Mouse (Mus musculus): Measurements from ENCODE around the gene Krt88. TPM values are rescaled to one million over a fixed set of nuclear protein-coding genes. Genes with fewer than 3 reads are reported as not detected.

The Krt88 gene
- polyA plus RNA-seq (2015; fragmentation: Nextera tagmentation; extraction: Ambion mirVana) = not detected in 2 replicates

- no peak for ATAC-seq (ENCODE audit: insufficient number of reproducible peaks, low FRiP score, low TSS enrichment, low read depth)
- H3K4me2 ChIP-seq = no peak within 1 kb of the TSS
- H3K27ac ChIP-seq = no peak within 1 kb of the TSS
- H3K4me3 ChIP-seq = no peak within 1 kb of the TSS
- no peaks in the 10 kb centered on the region for H3K9me3 ChIP-seq
- H3K27me3 ChIP-seq = 0 out of 2 replicates have a peak, but pooled peaks cover 3% of the 10 kb centered on the region
- WGBS = 67% methylated on average over 2 of the region's 2 CpGs
- H3K4me1 ChIP-seq = no peaks in the 10 kb centered on the region
- H3K36me3 ChIP-seq = no peaks in the 10 kb centered on the region
- H3K9ac ChIP-seq = no peak within 1 kb of the TSS
These were observed at the start of gene Krt88 for GRCm38 (mm10) chr15:101447444-101447843. Gene Krt88, plus strand, starts transcription at chr15:101447744.

DNA sequence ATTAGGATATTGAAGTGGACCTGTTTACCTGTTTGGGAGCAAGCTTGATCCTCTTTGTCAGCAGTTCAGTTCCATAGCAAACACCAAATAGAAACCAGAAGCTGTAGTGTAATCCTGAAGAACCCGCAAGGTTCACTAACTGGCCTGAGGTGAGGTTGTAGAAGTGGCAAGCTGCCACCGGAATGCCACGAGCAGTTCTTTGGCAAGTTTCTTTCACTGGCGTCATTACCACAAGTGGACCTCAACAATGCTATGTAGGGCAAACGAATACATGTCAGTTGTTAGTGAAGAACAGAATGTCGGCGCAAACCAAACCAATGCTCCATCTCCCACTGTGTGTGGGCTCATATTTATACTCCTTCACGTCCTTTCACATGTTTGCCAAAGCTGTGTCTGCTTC, 49.3 kb upstream of the Krt88 start:
- H3K4me2 ChIP-seq = no peak overlapping the region
- 79% methylated on average over 8 of the region's 8 CpGs for WGBS
- no peak overlapping the region for H3K27ac ChIP-seq
- H3K9me3 ChIP-seq = no peaks in the 10 kb centered on the region
- peaks cover 18% of the 10 kb centered on the region; the same call in 1 of the 2 replicates for H3K4me1 ChIP-seq
- H3K36me3 ChIP-seq = no peaks in the 10 kb centered on the region
- no peak overlapping the region for H3K9ac ChIP-seq
- no peak for ATAC-seq (ENCODE audit: insufficient number of reproducible peaks, low FRiP score, low TSS enrichment, low read depth)
- H3K27me3 ChIP-seq = no peaks in the 10 kb centered on the region
- no peak overlapping the region for H3K4me3 ChIP-seq

DNA sequence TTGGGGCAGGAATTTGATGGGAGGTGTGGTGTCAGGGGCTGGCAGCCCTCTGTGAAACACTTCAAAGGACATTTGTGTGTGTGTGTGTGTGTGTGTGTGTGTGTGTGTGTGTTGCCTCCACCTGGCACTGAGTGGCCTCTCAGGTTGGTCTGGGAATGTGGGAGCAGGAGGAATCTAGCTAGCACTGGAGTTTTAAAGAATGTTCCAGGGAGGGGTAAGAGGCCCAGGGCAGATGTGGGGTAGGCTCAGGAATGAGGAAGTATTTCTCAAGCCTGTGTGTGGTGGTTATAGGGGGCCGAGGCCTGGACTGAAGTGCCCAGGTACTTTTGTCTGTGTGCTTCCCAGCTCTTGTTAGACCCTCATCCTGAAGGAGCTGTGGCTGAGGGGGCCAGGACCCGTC, 36.8 kb upstream of the Krt88 start, which contains the start of gene Krt7:
Gene Krt7, plus strand, starts transcription at position 269 of the 400 bp plus-strand sequence.
- Histone ChIP-seq H3K4me2 (peak within 1 kb of the TSS; percentile 20; the same call in 1 of the 2 replicates), H3K27ac (peak within 1 kb of the TSS; percentile 24; the same call in 1 of the 2 replicates), H3K4me3 (0 out of 2 replicates have a peak within 1 kb of the TSS, but pooled peaks have one; percentile 6), H3K36me3 (no peaks in the 10 kb centered on the region), H3K27me3 (peaks cover 30% of the 10 kb centered on the region), H3K9me3 (no peaks in the 10 kb centered on the region), H3K9ac (no peak within 1 kb of the TSS), H3K4me1 (peaks cover 24% of the 10 kb centered on the region)
- WGBS = 23% methylated on average over 2 of the region's 2 CpGs
- 0 out of 2 replicates have a peak, but pooled peaks have one; percentile 17 for ATAC-seq (ENCODE audit: insufficient number of reproducible peaks, low FRiP score, low TSS enrichment, low read depth)

GRCm38 (mm10) chr15:101412188-101412587, 35.4 kb upstream of the Krt88 start:
- Histone ChIP-seq H3K27ac (no peak overlapping the region), H3K9ac (no peak overlapping the region), H3K4me2 (peak overlapping the region; percentile 20; the same call in 1 of the 2 replicates), H3K4me1 (peaks cover 24% of the 10 kb centered on the region), H3K27me3 (peaks cover 30% of the 10 kb centered on the region), H3K4me3 (0 out of 2 replicates have a peak overlapping the region, but pooled peaks have one; percentile 6), H3K36me3 (no peaks in the 10 kb centered on the region), H3K9me3 (no peaks in the 10 kb centered on the region)
- WGBS = 30% methylated on average over 26 of the region's 31 CpGs
- no peak for ATAC-seq (ENCODE audit: insufficient number of reproducible peaks, low FRiP score, low TSS enrichment, low read depth)

DNA sequence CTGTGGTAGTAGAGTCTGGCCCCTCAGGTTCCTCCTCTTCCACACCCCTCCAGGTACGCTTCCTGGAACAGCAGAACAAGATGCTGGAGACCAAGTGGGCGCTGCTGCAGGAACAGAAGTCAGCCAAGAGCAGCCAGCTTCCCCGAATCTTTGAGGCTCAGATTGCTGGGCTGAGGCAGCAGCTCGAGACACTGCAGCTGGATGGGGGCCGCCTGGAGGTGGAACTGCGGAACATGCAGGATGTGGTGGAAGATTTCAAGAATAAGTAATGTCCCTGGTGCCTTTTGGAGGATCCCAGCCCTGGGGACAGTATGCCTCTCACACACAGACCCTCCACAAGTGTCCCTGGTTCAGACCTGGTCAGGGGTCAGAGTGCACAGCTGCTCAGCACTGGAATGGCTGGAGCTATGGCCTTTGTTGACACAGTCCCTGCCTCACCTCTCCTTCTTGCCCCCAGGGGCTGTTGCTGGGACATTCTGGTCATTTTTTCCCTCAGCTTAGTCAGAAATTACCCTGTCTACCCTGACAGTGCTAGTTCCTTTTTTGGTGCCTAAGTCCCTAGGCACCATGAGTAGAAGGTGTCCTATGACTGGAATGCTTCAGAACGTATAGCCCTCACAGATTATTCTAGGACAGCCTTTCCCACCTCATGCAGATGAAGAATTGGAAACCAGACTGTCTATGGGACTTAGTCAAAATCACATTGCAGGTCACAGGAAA, 33.5 kb upstream of the Krt88 start:
- Histone ChIP-seq H3K9me3 (no peaks in the 10 kb centered on the region), H3K9ac (no peak overlapping the region), H3K27ac (no peak overlapping the region), H3K4me2 (no peak overlapping the region), H3K27me3 (peaks cover 30% of the 10 kb centered on the region), H3K4me3 (no peak overlapping the region), H3K4me1 (peaks cover 24% of the 10 kb centered on the region), H3K36me3 (no peaks in the 10 kb centered on the region)
- 37% methylated on average over 7 of the region's 7 CpGs for WGBS
- no peak for ATAC-seq (ENCODE audit: insufficient number of reproducible peaks, low FRiP score, low TSS enrichment, low read depth)

GRCm38 (mm10) chr15:101414807-101415565, 32.6 kb upstream of the Krt88 start:
- Histone ChIP-seq H3K36me3 (no peaks in the 10 kb centered on the region), H3K4me3 (no peak overlapping the region), H3K9me3 (no peaks in the 10 kb centered on the region), H3K4me1 (peaks cover 24% of the 10 kb centered on the region), H3K9ac (no peak overlapping the region), H3K27ac (no peak overlapping the region), H3K27me3 (peaks cover 30% of the 10 kb centered on the region), H3K4me2 (no peak overlapping the region)
- 39% methylated on average over 11 of the region's 11 CpGs for WGBS
- no peak for ATAC-seq (ENCODE audit: insufficient number of reproducible peaks, low FRiP score, low TSS enrichment, low read depth)

DNA sequence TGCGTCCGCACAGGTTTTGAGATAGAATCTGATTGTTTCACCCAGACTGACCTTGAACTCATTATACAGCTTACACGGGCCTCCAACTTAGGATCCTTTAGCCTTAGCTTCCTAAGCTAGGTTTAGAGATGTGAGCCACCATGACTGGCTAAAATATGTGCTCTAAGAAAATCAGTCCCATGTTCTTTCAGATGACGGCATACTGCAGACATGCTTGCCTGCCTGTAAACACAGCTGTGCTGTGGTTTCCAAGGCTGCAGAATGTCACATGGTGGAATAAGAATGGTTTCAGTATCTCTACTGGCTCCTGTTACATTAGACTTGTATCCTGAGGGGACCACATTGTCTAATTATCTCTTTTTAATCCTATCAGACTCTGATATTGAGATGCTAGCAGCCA, 28.6 kb upstream of the Krt88 start:
- Histone ChIP-seq H3K9me3 (no peaks in the 10 kb centered on the region), H3K9ac (no peak overlapping the region), H3K4me1 (0 out of 2 replicates have a peak, but pooled peaks cover 5% of the 10 kb centered on the region), H3K36me3 (no peaks in the 10 kb centered on the region), H3K4me3 (no peak overlapping the region), H3K4me2 (no peak overlapping the region), H3K27ac (no peak overlapping the region), H3K27me3 (peaks cover 9% of the 10 kb centered on the region)
- WGBS = 71% methylated on average over 4 of the region's 4 CpGs
- no peak for ATAC-seq (ENCODE audit: insufficient number of reproducible peaks, low FRiP score, low TSS enrichment, low read depth)

DNA sequence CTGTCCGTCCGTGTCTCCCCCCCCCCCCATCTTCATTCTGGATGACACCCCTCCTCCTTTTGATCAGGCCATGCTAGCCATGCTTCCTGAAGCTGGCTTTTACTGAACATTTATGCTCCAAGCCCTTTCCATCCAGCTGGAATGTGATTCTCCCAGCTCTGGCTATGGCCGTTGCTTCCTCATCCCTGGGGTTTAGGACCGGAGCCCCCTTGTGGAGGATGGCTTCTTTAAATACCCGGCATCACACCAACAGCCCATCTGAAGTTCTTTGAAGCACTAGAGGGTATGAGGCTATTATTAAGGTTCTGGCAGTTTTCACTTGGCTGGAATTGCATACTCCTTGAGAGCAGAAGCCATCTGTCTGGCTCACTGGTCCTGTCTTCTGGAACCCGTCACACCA, 26.6 kb upstream of the Krt88 start:
- WGBS = 53% methylated on average over 6 of the region's 6 CpGs
- H3K36me3 ChIP-seq = no peaks in the 10 kb centered on the region
- H3K4me1 ChIP-seq = peaks cover 4% of the 10 kb centered on the region; the same call in 1 of the 2 replicates
- no peak overlapping the region for H3K9ac ChIP-seq
- no peaks in the 10 kb centered on the region for H3K9me3 ChIP-seq
- H3K27me3 ChIP-seq = no peaks in the 10 kb centered on the region
- no peak overlapping the region for H3K4me2 ChIP-seq
- no peak overlapping the region for H3K27ac ChIP-seq
- no peak for ATAC-seq (ENCODE audit: insufficient number of reproducible peaks, low FRiP score, low TSS enrichment, low read depth)
- no peak overlapping the region for H3K4me3 ChIP-seq

GRCm38 (mm10) chr15:101424914-101425313, 22.6 kb upstream of the Krt88 start:
- Histone ChIP-seq H3K9ac (no peak overlapping the region), H3K27me3 (no peaks in the 10 kb centered on the region), H3K4me2 (no peak overlapping the region), H3K4me3 (no peak overlapping the region), H3K9me3 (no peaks in the 10 kb centered on the region), H3K4me1 (peaks cover 4% of the 10 kb centered on the region; the same call in 1 of the 2 replicates), H3K27ac (peak overlapping the region; percentile 47; the same call in 1 of the 2 replicates), H3K36me3 (no peaks in the 10 kb centered on the region)
- WGBS = 28% methylated on average over 5 of the region's 5 CpGs
- no peak for ATAC-seq (ENCODE audit: insufficient number of reproducible peaks, low FRiP score, low TSS enrichment, low read depth)

- H3K9me3 ChIP-seq = no peaks in the 10 kb centered on the region
- no peak for ATAC-seq (ENCODE audit: insufficient number of reproducible peaks, low FRiP score, low TSS enrichment, low read depth)
- no peak overlapping the region for H3K4me3 ChIP-seq
- no peak overlapping the region for H3K9ac ChIP-seq
- no peak overlapping the region for H3K4me2 ChIP-seq
- peaks cover 7% of the 10 kb centered on the region for H3K4me1 ChIP-seq
- WGBS = 82% methylated on average over 7 of the region's 7 CpGs
- H3K27me3 ChIP-seq = peaks cover 44% of the 10 kb centered on the region
- H3K27ac ChIP-seq = no peak overlapping the region
- H3K36me3 ChIP-seq = no peaks in the 10 kb centered on the region
These were observed 10.9 kb upstream of the Krt88 start for GRCm38 (mm10) chr15:101436611-101437010.

GRCm38 (mm10) chr15:101438555-101438954, 9.0 kb upstream of the Krt88 start, which contains the start of gene Krt87:
Gene Krt87, minus strand, starts transcription at chr15:101438804.
- Histone ChIP-seq H3K27me3 (peaks cover 44% of the 10 kb centered on the region), H3K9me3 (no peaks in the 10 kb centered on the region), H3K36me3 (no peaks in the 10 kb centered on the region), H3K27ac (peak within 1 kb of the TSS; percentile 33; the same call in 1 of the 2 replicates), H3K4me1 (peaks cover 7% of the 10 kb centered on the region), H3K4me2 (peak within 1 kb of the TSS; percentile 43), H3K9ac (0 out of 2 replicates have a peak within 1 kb of the TSS, but pooled peaks have one; percentile 23), H3K4me3 (peak within 1 kb of the TSS; percentile 27)
- 2% methylated on average over 33 of the region's 34 CpGs for WGBS
- no peak for ATAC-seq (ENCODE audit: insufficient number of reproducible peaks, low FRiP score, low TSS enrichment, low read depth)

GRCm38 (mm10) chr15:101440837-101441236, 6.7 kb upstream of the Krt88 start:
- WGBS = 58% methylated on average over 4 of the region's 4 CpGs
- Histone ChIP-seq H3K9ac (no peak overlapping the region), H3K27ac (no peak overlapping the region), H3K27me3 (peaks cover 44% of the 10 kb centered on the region), H3K36me3 (no peaks in the 10 kb centered on the region), H3K4me3 (no peak overlapping the region), H3K4me2 (no peak overlapping the region), H3K9me3 (no peaks in the 10 kb centered on the region), H3K4me1 (peaks cover 7% of the 10 kb centered on the region)
- no peak for ATAC-seq (ENCODE audit: insufficient number of reproducible peaks, low FRiP score, low TSS enrichment, low read depth)

Data from limb, embryonic 15.5 days (tissue).